Mouse (Mus musculus) spleen, adult 12 weeks (tissue): Measurements from ENCODE around the gene Arhgap24.

ENCODE experiments used
- DNase-seq: peaks from one replicate; pipeline ENCODE4 v3.0.0; 2022; ENCODE audit warnings: low spot score

The Arhgap24 gene

DNA sequence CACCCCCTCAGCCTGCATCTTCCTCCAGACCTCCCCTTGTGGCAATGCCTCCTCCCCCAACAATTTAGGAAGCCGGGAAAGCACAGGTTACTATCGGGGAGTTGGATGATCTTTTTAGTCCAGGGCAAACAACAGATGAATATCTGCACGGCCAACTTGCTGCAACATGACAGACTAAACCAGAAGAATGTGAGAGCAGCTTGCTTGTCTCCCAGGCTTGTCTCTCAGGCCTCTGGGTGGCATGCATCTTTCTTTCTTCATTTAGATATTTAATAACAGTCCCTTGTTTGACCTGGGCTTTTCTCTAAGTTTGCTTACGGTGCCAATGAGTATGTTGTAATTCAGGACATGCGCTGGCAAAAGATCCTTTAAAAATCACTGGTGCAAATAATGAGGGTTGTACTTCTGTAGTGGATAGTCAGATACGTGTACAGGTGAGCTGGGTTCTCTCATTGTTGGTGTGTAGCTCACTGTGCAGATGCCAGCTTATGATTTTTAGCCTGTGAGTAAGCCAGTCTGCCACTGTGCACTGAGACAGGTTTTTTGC lies 101.7 kb downstream of the Arhgap24 start:
- DNase-seq: no peak

DNA sequence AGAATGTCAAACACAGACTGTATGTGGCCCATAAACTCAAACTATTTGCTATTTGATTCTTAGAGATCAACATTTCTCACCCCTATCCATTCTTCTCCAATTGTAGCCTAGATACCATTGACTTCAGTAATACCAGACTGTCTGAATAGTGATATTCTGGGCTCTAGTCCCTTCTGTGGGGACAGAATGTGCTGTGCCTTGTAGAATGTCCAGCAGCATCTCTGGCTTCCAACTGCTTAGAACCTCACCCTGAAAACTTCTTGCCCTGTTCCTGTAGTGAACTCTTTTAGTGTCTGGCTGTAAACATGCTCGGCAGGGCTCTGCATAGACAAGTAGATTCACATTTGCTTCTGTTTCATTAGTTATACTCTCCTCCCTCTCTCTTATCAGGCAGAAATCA lies 110.2 kb downstream of the Arhgap24 start:
- no peak for DNase-seq

DNA sequence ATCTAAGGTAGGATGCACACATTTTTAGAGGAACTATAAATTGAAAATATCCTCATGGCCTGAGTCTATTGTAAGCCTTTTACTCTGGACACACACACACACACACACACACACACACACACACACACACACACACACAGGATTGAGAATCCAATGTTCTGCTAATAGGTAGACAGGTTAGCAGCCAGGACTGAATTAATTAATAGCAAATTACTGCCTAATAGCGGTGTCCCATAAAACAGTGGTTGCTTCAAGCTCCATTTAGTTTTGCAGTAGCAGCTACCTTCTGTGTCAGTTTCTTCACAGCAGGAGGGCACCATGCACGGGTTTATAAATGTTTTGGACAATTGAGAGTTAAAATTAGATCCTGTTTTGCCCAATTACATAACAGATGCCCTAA lies 111.9 kb downstream of the Arhgap24 start:
- no peak for DNase-seq

DNA sequence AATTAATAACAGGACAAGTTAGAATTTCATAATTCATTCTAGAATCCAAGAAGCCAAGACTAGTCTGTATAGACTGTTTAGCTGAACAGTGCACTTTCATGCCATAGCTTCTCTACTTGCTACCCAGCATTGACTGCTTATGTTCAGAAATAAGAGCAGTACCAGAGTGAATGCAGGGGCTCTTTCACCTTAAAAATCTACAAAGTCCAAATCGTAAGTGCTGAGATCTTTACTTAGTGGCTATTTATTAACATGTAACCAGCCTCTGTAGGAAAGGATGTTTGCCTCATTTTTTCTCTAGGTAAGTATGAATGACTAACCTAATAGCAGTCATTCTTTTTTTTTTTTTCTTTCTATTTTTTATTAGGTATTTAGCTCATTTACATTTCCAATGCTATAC lies 117.9 kb downstream of the Arhgap24 start:
- DNase-seq: no peak

- DNase-seq: no peak
Observed at GRCm38 (mm10) chr5:102613571-102613970, 132.4 kb downstream of the Arhgap24 start.

DNA sequence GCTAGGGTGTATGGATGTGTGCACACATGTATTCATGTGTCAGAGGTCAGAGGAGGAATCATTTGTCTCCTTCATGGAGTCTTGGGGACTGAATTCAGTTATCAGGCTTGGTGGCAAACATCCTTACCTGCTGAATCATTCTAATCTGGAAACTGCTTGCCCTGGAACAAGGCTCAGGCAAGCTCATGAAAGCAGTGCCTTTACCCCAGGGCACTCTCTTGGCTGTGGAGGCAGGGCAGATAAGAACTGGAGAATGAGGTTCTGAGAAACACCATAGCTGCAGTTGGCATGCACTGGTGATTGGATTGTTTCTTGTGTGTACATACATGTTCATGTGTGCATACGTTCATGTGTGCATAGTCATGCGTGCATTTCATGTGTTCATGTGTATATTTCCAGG lies 132.9 kb downstream of the Arhgap24 start:
- DNase-seq: no peak

GRCm38 (mm10) chr5:102615249-102615648 lies 134.1 kb downstream of the Arhgap24 start:
- DNase-seq: no peak

DNA sequence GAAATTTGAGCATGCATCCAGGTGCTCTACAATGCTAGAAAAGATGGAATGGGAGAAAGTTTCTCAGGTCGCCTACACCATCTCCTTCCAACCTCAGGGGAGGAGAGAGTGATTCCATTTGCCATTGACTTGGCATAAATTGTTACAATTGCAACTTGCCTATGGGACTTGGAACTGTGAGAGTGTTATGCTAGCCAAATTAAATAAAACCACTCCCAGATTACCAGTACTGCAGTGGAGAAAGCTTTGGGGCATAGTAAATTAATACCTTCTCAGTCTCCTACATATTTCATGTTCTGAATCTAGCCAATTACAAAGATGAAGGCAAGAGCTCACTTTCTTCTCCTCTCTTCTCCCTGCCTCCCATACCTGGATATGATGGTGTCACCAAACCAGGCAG lies 139.8 kb downstream of the Arhgap24 start:
- DNase-seq: no peak

- DNase-seq: no peak
Observed at GRCm38 (mm10) chr5:102623807-102624435, 142.7 kb downstream of the Arhgap24 start.

DNA sequence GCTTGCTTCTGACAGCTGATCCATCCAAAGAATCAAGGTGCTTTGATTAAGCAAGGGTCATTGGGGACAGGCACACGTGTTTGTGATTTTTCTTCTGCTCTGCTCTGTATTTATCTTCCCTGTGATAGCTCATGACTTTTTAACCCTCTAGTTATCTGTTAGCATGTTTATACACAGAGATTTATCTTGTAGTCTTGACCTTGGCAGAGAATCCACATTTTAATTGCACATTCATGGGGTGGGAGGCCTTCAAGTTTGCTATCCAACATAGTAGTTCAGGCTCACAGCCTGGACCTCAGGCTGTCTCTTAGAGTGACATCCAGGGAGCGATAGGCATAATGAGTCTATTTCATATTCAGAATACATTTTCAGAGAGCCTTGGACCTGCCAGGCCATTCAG lies 145.5 kb downstream of the Arhgap24 start:
- DNase-seq: no peak

GRCm38 (mm10) chr5:102629362-102629771 lies 148.2 kb downstream of the Arhgap24 start:
- no peak for DNase-seq

- no peak for DNase-seq
Observed at GRCm38 (mm10) chr5:102635591-102635990, 154.4 kb downstream of the Arhgap24 start.

- no peak for DNase-seq
Observed at GRCm38 (mm10) chr5:102639782-102640559, 158.8 kb downstream of the Arhgap24 start.

- DNase-seq: no peak
Observed at GRCm38 (mm10) chr5:102643364-102643763, 162.2 kb downstream of the Arhgap24 start.

DNA sequence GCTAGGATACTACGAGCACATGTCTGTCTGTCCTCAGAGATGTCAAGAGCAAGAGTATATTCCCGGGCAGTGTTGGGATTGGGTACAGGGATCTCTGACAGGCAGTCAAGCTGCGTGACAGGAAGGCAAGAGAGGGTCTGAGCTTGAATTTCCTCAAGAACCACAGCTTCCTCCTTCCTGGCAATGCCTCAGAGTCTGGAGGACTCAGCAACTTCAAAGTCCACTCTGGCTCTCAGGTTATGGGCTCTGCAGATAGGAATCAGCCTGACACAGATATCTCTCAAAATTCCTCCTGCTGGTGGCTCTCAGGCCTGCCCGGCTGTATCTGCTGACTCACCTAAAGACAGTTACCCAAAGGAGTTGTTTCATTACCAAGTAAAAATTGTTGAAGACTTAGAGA lies 162.6 kb downstream of the Arhgap24 start:
- no peak for DNase-seq

- DNase-seq: no peak
Observed at GRCm38 (mm10) chr5:102659061-102659460, 177.9 kb downstream of the Arhgap24 start.

DNA sequence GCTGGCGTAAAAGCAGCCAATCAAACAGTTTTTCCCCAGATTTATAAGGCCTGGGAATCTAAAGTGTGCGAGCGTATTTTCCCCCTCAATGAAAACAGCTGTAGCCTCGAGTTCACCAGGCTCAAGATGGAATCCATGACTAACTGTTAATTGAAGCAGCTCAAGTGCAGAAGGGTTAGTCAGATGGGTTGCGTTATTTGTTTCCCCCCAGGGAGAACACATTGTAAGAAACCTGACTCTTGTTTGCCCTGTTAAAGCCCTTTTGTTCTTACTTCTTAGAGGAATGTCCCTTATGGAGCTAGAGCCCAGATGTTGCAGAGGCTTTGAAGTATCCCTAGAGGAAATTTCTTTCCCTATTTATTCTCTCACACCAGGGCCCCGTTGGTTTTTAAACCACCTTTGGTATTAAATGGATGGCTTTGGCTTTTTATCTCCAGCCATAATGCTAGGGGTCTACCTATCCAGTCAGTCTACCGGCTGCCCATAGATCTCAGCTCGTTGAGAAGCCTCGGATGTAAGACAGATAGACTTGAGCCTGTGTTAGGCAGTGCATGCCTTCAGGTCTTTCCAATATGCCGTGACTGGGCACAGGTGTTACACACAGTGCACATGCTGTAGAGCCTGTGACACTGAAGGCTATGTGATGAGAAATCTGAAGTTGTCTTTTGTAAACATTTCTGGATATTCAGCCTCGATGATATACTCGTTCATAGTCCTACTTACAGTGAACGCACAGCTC lies 184.0 kb downstream of the Arhgap24 start:
- no peak for DNase-seq

- no peak for DNase-seq
Observed at GRCm38 (mm10) chr5:102666886-102667285, 185.7 kb downstream of the Arhgap24 start.

DNA sequence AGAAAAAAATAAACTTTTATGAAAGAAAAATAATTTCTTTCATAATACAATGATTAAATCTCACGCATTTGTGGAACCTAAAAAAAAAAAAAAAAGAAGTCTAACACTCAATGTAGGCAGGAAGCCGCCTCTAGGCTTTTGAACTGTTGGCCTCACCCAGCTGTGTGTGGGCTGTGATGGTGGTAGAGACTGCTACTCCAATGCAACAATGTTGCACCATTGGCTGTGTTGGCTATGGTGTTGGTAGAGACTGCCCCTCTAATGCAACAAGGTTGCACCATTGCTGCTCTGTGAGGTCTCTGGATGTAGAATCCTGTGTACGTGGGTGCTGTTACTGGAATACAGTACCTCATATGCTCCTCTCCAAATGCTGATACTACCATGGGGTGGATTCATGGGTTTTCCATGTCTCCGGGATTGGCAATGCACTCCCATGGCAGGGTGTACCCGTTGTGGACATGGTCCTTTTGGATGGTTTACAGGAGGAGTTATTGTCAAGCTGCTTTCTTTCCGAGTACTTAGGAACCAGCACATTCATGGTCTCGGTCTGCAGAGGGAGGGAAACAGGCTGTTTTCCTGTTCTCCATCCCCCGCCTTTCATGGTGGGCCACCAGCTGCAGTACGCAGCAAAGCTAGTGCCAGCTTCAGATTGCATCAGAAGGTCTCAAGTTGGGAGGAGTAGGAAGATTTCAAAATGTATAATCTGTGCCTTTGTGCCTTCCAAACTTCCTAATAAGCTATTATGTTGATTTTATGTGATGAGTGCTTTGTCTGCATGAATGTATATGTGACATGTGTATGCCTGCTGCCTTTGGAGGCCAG lies 186.8 kb downstream of the Arhgap24 start:
- no peak for DNase-seq

GRCm38 (mm10) chr5:102670206-102670605 lies 189.0 kb downstream of the Arhgap24 start:
- DNase-seq: no peak

DNA sequence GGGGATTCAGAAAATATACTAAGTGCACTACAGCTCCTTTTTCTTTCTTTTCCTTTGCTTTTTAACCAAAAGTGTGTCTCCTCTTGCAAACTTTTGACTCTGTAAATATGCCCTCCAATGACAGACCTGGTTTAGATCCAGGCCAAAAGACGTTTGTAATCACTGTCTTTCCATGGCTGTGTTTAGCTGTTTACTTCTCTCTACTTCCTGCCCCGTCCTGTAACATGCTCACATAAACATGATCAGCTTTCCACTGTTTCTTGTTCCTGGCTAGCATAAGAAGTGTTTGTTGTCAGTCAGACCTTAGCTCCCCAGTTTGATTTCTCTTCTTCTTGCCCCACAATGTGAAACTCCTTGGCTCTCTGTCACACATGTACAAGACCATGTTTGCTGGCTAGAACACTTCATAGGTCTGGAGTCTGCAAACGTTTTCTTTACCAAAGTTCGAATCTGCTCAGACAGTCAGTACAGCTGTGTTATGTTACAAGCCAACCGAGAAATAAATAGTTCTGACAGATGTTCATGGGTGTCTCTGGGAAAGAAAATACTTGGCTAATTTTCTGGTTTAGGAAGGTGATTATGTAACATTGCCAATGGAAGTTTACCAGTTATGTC lies 189.6 kb downstream of the Arhgap24 start:
- no peak for DNase-seq
